Comparison of ENCODE assay signal across 8 mouse cellular contexts in genomic region chr6:126167731-126168130, GRCm38 (mm10). TPM values are rescaled to one million over a fixed set of nuclear protein-coding genes. Genes with fewer than 3 reads are reported as not detected.
A peak's percentile ranks its signal among the peaks of the same experiment; 100 is the strongest.
DNase-seq lines count a peak whose midpoint lies in the region; ATAC-seq and TF ChIP-seq lines count a peak whose summit lies in the region.

No protein-coding gene starts in this region.

- 23% methylated on average over 3 of the region's 3 CpGs for WGBS in midbrain, embryonic 11.5 days
- WGBS in midbrain, embryonic 16.5 days, result 18% methylated on average over 3 of the region's 3 CpGs

- no peaks in the 10 kb centered on the region for H3K9me3 ChIP-seq in midbrain, embryonic 11.5 days (ENCODE audit: control insufficient read depth, low read length)
- H3K9me3 ChIP-seq in midbrain, embryonic 16.5 days (replicated peaks; ENCODE audit: control insufficient read depth, low read length, poor library complexity, severe bottlenecking), result no peaks in the 10 kb centered on the region

- intact Hi-C loops in gastrocnemius, adult 2 months (cut with DNase I), result loop anchor here (1.0 to 5.0 kb wide), 5 partner anchors 80 to 545 kb away; no protein-coding TSS in a partner anchor

- H3K9ac ChIP-seq in midbrain, embryonic 11.5 days (ENCODE audit: low read length), result no peak overlapping the region
- H3K9ac ChIP-seq in midbrain, embryonic 16.5 days (ENCODE audit: low read depth, low read length), result no peak overlapping the region

- DNase-seq in gastrocnemius, adult 2 months, result no peak
- no peak for DNase-seq in gastrocnemius, postnatal 25 days
- DNase-seq in midbrain, embryonic 11.5 days (ENCODE audit: low spot score, missing footprints), result peak; percentile 95
- DNase-seq in forelimb bud, embryonic 11.5 days (ENCODE audit: low read depth, low spot score), result peak; percentile 79
- DNase-seq in lung, postnatal 25 days (ENCODE audit: low spot score), result peak; percentile 52
- DNase-seq in urinary bladder, postnatal 36 days (ENCODE audit: low spot score in 2 of 2), result no peak
- DNase-seq in thymus, postnatal 25 days, result no peak

- no peaks in the 10 kb centered on the region for H3K36me3 ChIP-seq in midbrain, embryonic 11.5 days (ENCODE audit: control insufficient read depth, insufficient read depth, low read length)
- no peaks in the 10 kb centered on the region for H3K36me3 ChIP-seq in midbrain, embryonic 16.5 days (ENCODE audit: control insufficient read depth, insufficient read depth, low read length)

- peak overlapping the region; percentile 76 for H3K27ac ChIP-seq in gastrocnemius, adult 2 months
- H3K27ac ChIP-seq in midbrain, embryonic 11.5 days (ENCODE audit: low read depth, low read length), result no peak overlapping the region
- H3K27ac ChIP-seq in midbrain, embryonic 16.5 days (ENCODE audit: low read length), result no peak overlapping the region

- peak; percentile 80 for TF ChIP-seq CTCF in gastrocnemius, adult 2 months (IDR thresholded peaks at IDR 0.05)

- no peak overlapping the region for H3K4me3 ChIP-seq in gastrocnemius, adult 2 months
- H3K4me3 ChIP-seq in midbrain, embryonic 11.5 days (ENCODE audit: low read depth, low read length), result no peak overlapping the region
- H3K4me3 ChIP-seq in midbrain, embryonic 16.5 days (ENCODE audit: low read depth, low read length), result no peak overlapping the region

- no peak for ATAC-seq in midbrain, embryonic 11.5 days (ENCODE audit: low FRiP score)
- ATAC-seq in midbrain, embryonic 16.5 days, result no peak

- H3K4me2 ChIP-seq in midbrain, embryonic 11.5 days, result no peak overlapping the region
- no peak overlapping the region for H3K4me2 ChIP-seq in midbrain, embryonic 16.5 days (ENCODE audit: low read length)

- peaks cover 39% of the 10 kb centered on the region for H3K27me3 ChIP-seq in midbrain, embryonic 11.5 days (ENCODE audit: control insufficient read depth, insufficient read depth, low read length)
- peaks cover 38% of the 10 kb centered on the region for H3K27me3 ChIP-seq in midbrain, embryonic 16.5 days (ENCODE audit: control insufficient read depth, insufficient read depth, low read depth, low read length)

- H3K4me1 ChIP-seq in midbrain, embryonic 11.5 days (ENCODE audit: control insufficient read depth, insufficient read depth, low read length), result peaks cover 25% of the 10 kb centered on the region
- peaks cover 37% of the 10 kb centered on the region for H3K4me1 ChIP-seq in midbrain, embryonic 16.5 days (ENCODE audit: control insufficient read depth, insufficient read depth, low read length)

RNA-seq across cellular contexts. Expression of gene Ntf3, which starts 1.0 kb away (rescaled TPM):
- 1 to 10 TPM; 1.4 to 2.4 TPM for total RNA-seq in gastrocnemius, adult 2 months (2021)
- total RNA-seq in gastrocnemius, postnatal 25 days (2021), result 1 to 10 TPM; 1.2 to 1.4 TPM
- polyA plus RNA-seq in midbrain, embryonic 11.5 days (2014; fragmentation: Nextera tagmentation; extraction: Ambion mirVana), result 4.0 and 4.2 TPM in 2 replicates
- 1.0 and 1.8 TPM in 2 replicates for polyA plus RNA-seq in midbrain, embryonic 16.5 days (2015; fragmentation: Nextera tagmentation; extraction: Ambion mirVana)

Comparison
In these comparisons a context has a peak if more than half of its experiments do, and no peak if none do; other contexts are left out.
1. DNase-seq: peak in midbrain, embryonic 11.5 days (single experiment), forelimb bud, embryonic 11.5 days (single experiment) and lung, postnatal 25 days (single experiment); none in gastrocnemius, adult 2 months (single experiment), gastrocnemius, postnatal 25 days (single experiment), urinary bladder, postnatal 36 days (0 of 2) and thymus, postnatal 25 days (single experiment).